Mouse (Mus musculus): ENCODE data around the gene Tff3. TPM values are rescaled to one million over a fixed set of nuclear protein-coding genes. Genes with fewer than 3 reads are reported as not detected.

Tff3 gene
- polyA plus RNA-seq, 1 experiment from 2014 or later: not detected

DNA sequence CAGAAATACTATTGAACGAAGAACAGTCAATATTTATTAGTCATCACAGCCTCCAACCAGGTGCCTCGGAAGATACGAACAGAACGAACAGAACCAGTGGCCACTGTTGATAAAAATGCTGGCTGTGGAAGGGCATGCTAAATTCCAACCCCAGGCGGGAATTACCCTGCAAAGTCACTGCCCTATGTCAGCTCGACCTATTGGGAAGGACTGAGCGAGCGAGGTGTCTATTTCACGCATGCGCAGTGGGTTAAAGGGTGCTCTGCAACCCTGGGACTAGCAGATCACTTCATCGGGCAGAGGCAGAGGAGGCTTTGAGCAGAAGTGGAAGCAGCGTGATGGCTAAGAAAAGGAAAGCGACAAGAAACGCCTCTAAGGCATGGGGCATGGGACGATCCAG, 4.3 kb upstream of the Tff3 start:
- no peak overlapping the region for H3K4me2 ChIP-seq (ENCODE audit: low read depth, low read length)
- 82% methylated on average over 15 of the region's 15 CpGs for WGBS
- H3K9ac ChIP-seq (replicated peaks; ENCODE audit: low read depth, low read length): no peak overlapping the region
- no peak overlapping the region for H3K27ac ChIP-seq (ENCODE audit: low read depth, low read length)
- no peaks in the 10 kb centered on the region for H3K9me3 ChIP-seq (ENCODE audit: control insufficient read depth, low read length)
- H3K36me3 ChIP-seq (ENCODE audit: control insufficient read depth, insufficient read depth, low read length): no peaks in the 10 kb centered on the region
- H3K4me1 ChIP-seq (ENCODE audit: control insufficient read depth, insufficient read depth, low read length): no peaks in the 10 kb centered on the region
- ATAC-seq (ENCODE audit: low read depth): no peak
- no peak overlapping the region for H3K4me3 ChIP-seq (ENCODE audit: low read depth, low read length)
- no peaks in the 10 kb centered on the region for H3K27me3 ChIP-seq (ENCODE audit: control insufficient read depth, insufficient read depth, low read length)

- H3K4me1 ChIP-seq (ENCODE audit: control insufficient read depth, insufficient read depth, low read length): no peaks in the 10 kb centered on the region
- H3K9ac ChIP-seq (replicated peaks; ENCODE audit: low read depth, low read length): no peak overlapping the region
- no peak overlapping the region for H3K4me3 ChIP-seq (ENCODE audit: low read depth, low read length)
- H3K36me3 ChIP-seq (ENCODE audit: control insufficient read depth, insufficient read depth, low read length): no peaks in the 10 kb centered on the region
- H3K4me2 ChIP-seq (ENCODE audit: low read depth, low read length): no peak overlapping the region
- H3K27ac ChIP-seq (ENCODE audit: low read depth, low read length): no peak overlapping the region
- H3K9me3 ChIP-seq (ENCODE audit: control insufficient read depth, low read length): no peaks in the 10 kb centered on the region
- no peaks in the 10 kb centered on the region for H3K27me3 ChIP-seq (ENCODE audit: control insufficient read depth, insufficient read depth, low read length)
- ATAC-seq (ENCODE audit: low read depth): no peak
- WGBS: 87% methylated on average over 10 of the region's 10 CpGs
These were observed 1.9 kb upstream of the Tff3 start for GRCm38 (mm10) chr17:31131269-31131821.

- H3K4me2 ChIP-seq (ENCODE audit: low read depth, low read length): no peak overlapping the region
- H3K27me3 ChIP-seq (ENCODE audit: control insufficient read depth, insufficient read depth, low read length): no peaks in the 10 kb centered on the region
- 86% methylated on average over 9 of the region's 9 CpGs for WGBS
- H3K4me1 ChIP-seq (ENCODE audit: control insufficient read depth, insufficient read depth, low read length): no peaks in the 10 kb centered on the region
- H3K9me3 ChIP-seq (ENCODE audit: control insufficient read depth, low read length): no peaks in the 10 kb centered on the region
- no peaks in the 10 kb centered on the region for H3K36me3 ChIP-seq (ENCODE audit: control insufficient read depth, insufficient read depth, low read length)
- no peak for ATAC-seq (ENCODE audit: low read depth)
- H3K27ac ChIP-seq (ENCODE audit: low read depth, low read length): no peak overlapping the region
- no peak overlapping the region for H3K9ac ChIP-seq (replicated peaks; ENCODE audit: low read depth, low read length)
- no peak overlapping the region for H3K4me3 ChIP-seq (ENCODE audit: low read depth, low read length)
These were observed 633 bp downstream of the Tff3 start for GRCm38 (mm10) chr17:31128708-31129318.

DNA sequence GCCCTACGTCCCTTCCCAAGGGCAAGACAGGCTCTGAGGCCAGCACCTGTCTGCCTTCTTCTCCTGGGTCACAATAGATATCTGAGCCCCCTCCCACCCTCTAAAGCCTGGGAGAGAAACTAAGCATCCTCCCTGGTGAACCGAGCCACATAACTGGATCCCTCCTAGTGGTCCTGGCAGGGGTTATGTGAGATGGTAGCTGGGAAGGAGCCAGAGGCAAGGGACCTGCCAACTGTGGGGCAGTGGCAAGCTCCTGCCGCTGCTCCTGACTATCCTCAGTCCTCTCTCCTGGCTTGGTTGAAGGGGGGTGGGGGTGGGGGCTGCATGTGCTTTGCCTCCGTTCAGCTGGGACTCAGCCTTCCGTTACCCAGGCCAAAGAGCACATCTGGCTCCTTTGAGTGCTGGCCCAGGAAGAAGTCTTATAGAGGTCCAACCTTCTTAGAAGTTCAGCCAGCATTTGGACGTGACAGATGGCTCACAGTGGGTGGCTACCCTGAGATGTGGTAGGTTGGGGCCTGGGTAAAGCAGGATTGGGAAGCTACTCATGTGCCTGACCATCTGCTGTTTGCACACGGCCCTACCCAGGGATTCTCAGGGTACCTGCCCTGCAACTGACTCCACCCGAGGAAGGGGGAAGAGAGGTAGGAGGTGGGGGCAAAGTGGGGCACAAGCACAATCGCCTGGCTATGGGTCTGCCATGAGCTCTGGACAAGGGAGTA, 3.7 kb downstream of the Tff3 start:
- ATAC-seq (ENCODE audit: low read depth): no peak
- no peak overlapping the region for H3K4me3 ChIP-seq (ENCODE audit: low read depth, low read length)
- H3K4me1 ChIP-seq (ENCODE audit: control insufficient read depth, insufficient read depth, low read length): no peaks in the 10 kb centered on the region
- H3K9ac ChIP-seq (replicated peaks; ENCODE audit: low read depth, low read length): no peak overlapping the region
- no peaks in the 10 kb centered on the region for H3K9me3 ChIP-seq (ENCODE audit: control insufficient read depth, low read length)
- no peak overlapping the region for H3K27ac ChIP-seq (ENCODE audit: low read depth, low read length)
- H3K36me3 ChIP-seq (ENCODE audit: control insufficient read depth, insufficient read depth, low read length): no peaks in the 10 kb centered on the region
- H3K4me2 ChIP-seq (ENCODE audit: low read depth, low read length): no peak overlapping the region
- WGBS: 46% methylated on average over 9 of the region's 9 CpGs
- H3K27me3 ChIP-seq (ENCODE audit: control insufficient read depth, insufficient read depth, low read length): no peaks in the 10 kb centered on the region

DNA sequence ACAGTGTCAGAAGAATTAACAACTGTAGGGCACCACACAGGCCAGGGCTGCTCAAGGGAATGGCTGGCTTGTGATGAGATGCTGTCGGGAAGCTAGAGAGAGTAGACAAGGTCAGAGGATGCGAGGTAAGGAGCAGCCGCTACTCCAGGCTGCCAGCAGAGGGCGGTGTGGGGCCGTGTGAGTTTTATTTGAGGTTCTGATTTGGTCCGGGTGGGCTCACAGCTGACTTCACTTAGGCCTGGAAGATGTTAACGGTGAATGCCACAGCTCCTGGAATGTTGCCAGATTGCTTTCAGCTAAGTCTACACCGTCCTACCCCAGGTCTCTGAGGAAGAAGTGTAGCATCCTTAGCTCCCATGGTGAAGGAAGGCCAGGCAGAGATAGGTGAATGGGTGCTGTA, 7.5 kb downstream of the Tff3 start:
- WGBS: 13% methylated on average over 8 of the region's 8 CpGs
- no peaks in the 10 kb centered on the region for H3K9me3 ChIP-seq (ENCODE audit: control insufficient read depth, low read length)
- no peak overlapping the region for H3K4me3 ChIP-seq (ENCODE audit: low read depth, low read length)
- no peaks in the 10 kb centered on the region for H3K27me3 ChIP-seq (ENCODE audit: control insufficient read depth, insufficient read depth, low read length)
- H3K36me3 ChIP-seq (ENCODE audit: control insufficient read depth, insufficient read depth, low read length): no peaks in the 10 kb centered on the region
- no peak overlapping the region for H3K4me2 ChIP-seq (ENCODE audit: low read depth, low read length)
- H3K4me1 ChIP-seq (ENCODE audit: control insufficient read depth, insufficient read depth, low read length): no peaks in the 10 kb centered on the region
- ATAC-seq (ENCODE audit: low read depth): no peak
- no peak overlapping the region for H3K9ac ChIP-seq (replicated peaks; ENCODE audit: low read depth, low read length)
- no peak overlapping the region for H3K27ac ChIP-seq (ENCODE audit: low read depth, low read length)

DNA sequence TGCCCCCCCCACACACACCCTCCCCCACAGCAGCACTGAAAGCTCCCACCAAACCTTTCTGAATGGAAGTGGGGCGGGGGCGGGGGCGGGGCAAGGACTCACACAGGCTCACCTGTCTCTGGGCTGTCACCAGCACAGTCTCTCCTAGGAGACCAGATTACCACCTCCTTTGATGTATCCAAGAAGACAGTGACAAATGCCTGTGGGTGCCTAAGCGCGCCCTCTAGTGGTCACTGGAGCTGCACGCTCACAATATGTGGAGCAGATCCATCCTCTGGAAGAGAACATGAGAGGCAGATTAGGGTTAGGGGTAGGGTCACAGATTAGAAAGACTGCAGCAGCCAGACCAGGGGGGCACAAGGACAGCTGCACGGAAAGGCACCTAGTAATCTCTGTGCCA, 10.0 kb downstream of the Tff3 start:
- Histone ChIP-seq H3K27me3 (ENCODE audit: control insufficient read depth, insufficient read depth, low read length) (no peaks in the 10 kb centered on the region), H3K4me1 (ENCODE audit: control insufficient read depth, insufficient read depth, low read length) (no peaks in the 10 kb centered on the region), H3K4me3 (ENCODE audit: low read depth, low read length) (no peak overlapping the region), H3K27ac (ENCODE audit: low read depth, low read length) (no peak overlapping the region), H3K36me3 (ENCODE audit: control insufficient read depth, insufficient read depth, low read length) (no peaks in the 10 kb centered on the region), H3K9ac (replicated peaks; ENCODE audit: low read depth, low read length) (no peak overlapping the region), H3K4me2 (ENCODE audit: low read depth, low read length) (no peak overlapping the region), H3K9me3 (ENCODE audit: control insufficient read depth, low read length) (no peaks in the 10 kb centered on the region)
- WGBS: 5% methylated on average over 7 of the region's 7 CpGs
- ATAC-seq (ENCODE audit: low read depth): peak; percentile 41; the same call in 1 of the 2 replicates

DNA sequence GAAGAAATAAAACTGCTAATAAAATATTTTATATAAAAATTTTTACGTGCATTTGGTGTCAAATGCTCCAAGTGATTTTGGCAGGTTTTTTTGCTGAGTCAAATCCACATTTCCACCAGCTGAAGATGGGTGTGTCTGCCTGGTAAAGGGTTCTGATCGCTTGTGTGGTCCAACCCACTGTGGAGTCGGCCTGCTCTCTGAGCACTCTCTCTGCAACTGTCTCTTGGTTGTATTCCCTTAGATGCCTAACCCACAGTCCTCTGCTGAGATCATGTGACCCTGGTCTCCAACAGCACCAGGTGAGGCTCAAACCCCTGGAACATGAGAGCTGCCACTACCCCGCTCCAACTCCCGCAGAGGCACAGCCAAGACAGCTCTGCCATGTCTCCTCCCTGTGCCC, 11.5 kb downstream of the Tff3 start:
- H3K4me1 ChIP-seq (ENCODE audit: control insufficient read depth, insufficient read depth, low read length): no peaks in the 10 kb centered on the region
- ATAC-seq (ENCODE audit: low read depth): no peak
- 88% methylated on average over 5 of the region's 5 CpGs for WGBS

GRCm38 (mm10) chr17:31116063-31116462, 13.4 kb downstream of the Tff3 start:
- 82% methylated on average over 6 of the region's 6 CpGs for WGBS
- H3K9ac ChIP-seq (replicated peaks; ENCODE audit: low read depth, low read length): no peak overlapping the region
- H3K36me3 ChIP-seq (ENCODE audit: control insufficient read depth, insufficient read depth, low read length): 0 out of 2 replicates have a peak, but pooled peaks cover 9% of the 10 kb centered on the region
- no peak overlapping the region for H3K27ac ChIP-seq (ENCODE audit: low read depth, low read length)
- H3K4me2 ChIP-seq (ENCODE audit: low read depth, low read length): no peak overlapping the region
- no peaks in the 10 kb centered on the region for H3K4me1 ChIP-seq (ENCODE audit: control insufficient read depth, insufficient read depth, low read length)
- no peak for ATAC-seq (ENCODE audit: low read depth)
- no peaks in the 10 kb centered on the region for H3K27me3 ChIP-seq (ENCODE audit: control insufficient read depth, insufficient read depth, low read length)
- H3K4me3 ChIP-seq (ENCODE audit: low read depth, low read length): no peak overlapping the region
- no peaks in the 10 kb centered on the region for H3K9me3 ChIP-seq (ENCODE audit: control insufficient read depth, low read length)

More for the DNA sequence above, 11.5 kb downstream of the Tff3 start:
- H3K36me3 ChIP-seq (ENCODE audit: control insufficient read depth, insufficient read depth, low read length): no peaks in the 10 kb centered on the region
- H3K27ac ChIP-seq (ENCODE audit: low read depth, low read length): no peak overlapping the region
- no peaks in the 10 kb centered on the region for H3K9me3 ChIP-seq (ENCODE audit: control insufficient read depth, low read length)
- H3K4me2 ChIP-seq (ENCODE audit: low read depth, low read length): no peak overlapping the region
- no peak overlapping the region for H3K9ac ChIP-seq (replicated peaks; ENCODE audit: low read depth, low read length)
- no peak overlapping the region for H3K4me3 ChIP-seq (ENCODE audit: low read depth, low read length)
- no peaks in the 10 kb centered on the region for H3K27me3 ChIP-seq (ENCODE audit: control insufficient read depth, insufficient read depth, low read length)

- no peak overlapping the region for H3K27ac ChIP-seq (ENCODE audit: low read depth, low read length)
These were observed 16.1 kb downstream of the Tff3 start for GRCm38 (mm10) chr17:31113191-31113856.

More at GRCm38 (mm10) chr17:31113191-31113856, 16.1 kb downstream of the Tff3 start:
- Histone ChIP-seq H3K4me2 (ENCODE audit: low read depth, low read length) (no peak overlapping the region), H3K9ac (replicated peaks; ENCODE audit: low read depth, low read length) (no peak overlapping the region), H3K4me1 (ENCODE audit: control insufficient read depth, insufficient read depth, low read length) (no peaks in the 10 kb centered on the region), H3K36me3 (ENCODE audit: control insufficient read depth, insufficient read depth, low read length) (peaks cover 24% of the 10 kb centered on the region), H3K27me3 (ENCODE audit: control insufficient read depth, insufficient read depth, low read length) (no peaks in the 10 kb centered on the region), H3K4me3 (ENCODE audit: low read depth, low read length) (no peak overlapping the region), H3K9me3 (ENCODE audit: control insufficient read depth, low read length) (no peaks in the 10 kb centered on the region)
- ATAC-seq (ENCODE audit: low read depth): no peak
- 30% methylated on average over 9 of the region's 9 CpGs for WGBS

All from neural tube, embryonic 14.5 days (tissue).